Mouse (Mus musculus): ENCODE data around the gene Plekhg4.

DNA sequence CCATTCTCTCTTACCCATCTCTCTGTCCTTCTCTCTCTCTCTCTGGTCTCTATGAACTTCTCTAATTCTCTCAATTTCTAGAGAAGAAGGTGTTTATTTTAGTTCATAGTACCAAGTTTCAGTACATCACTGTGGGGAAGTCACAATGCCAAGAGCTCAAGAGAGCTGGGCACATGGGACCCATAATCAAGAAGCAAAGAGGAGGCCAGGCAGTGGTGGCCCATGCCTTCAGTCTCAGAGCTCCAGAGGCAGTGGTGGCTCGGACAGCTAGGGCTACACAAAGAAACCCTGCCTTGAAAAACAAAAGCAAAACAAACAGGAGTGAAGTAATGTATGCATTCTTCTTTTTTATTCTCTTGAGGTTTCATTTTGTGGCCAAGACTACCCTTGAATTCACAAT lies 31.4 kb downstream of the Plekhg4 start:
- no peak for TF ChIP-seq CTCF (IDR thresholded peaks at IDR 0.05; ENCODE audit: low read depth)
- no peak for TF ChIP-seq EP300 (IDR thresholded peaks at IDR 0.05; ENCODE audit: low read depth)

Data from liver, postnatal 0 days (tissue).